Mouse (Mus musculus) heart, embryonic 10.5 days (tissue): ENCODE data around the gene Pask. TPM values are rescaled to one million over a fixed set of nuclear protein-coding genes. Genes with fewer than 3 reads are reported as not detected.

Source experiments
- DNase-seq: peaks from one replicate; pipeline ENCODE4 v3.0.0-alpha.2; 2017; ENCODE audit warnings: low spot score
- H3K27ac ChIP-seq: fragments of 300-500 bp; sonication (generic); 2 replicates; pipeline ENCODE4 v1.5.1; 2016; ENCODE audit warnings: mild to moderate bottlenecking
- H3K27me3 ChIP-seq: fragments of 300-500 bp; sonication (generic); 2 replicates; pipeline ENCODE4 v1.6.1; 2016; ENCODE audit warnings: mild to moderate bottlenecking; ENCODE audit not compliant: poor library complexity, insufficient read depth, severe bottlenecking
- H3K36me3 ChIP-seq: fragments of 300-500 bp; sonication (generic); 2 replicates; pipeline ENCODE4 v1.6.1; 2016; ENCODE audit warnings: mild to moderate bottlenecking, moderate library complexity
- H3K4me1 ChIP-seq: fragments of 300-500 bp; sonication (generic); 2 replicates; pipeline ENCODE4 v1.6.1; 2016; ENCODE audit warnings: mild to moderate bottlenecking
- H3K4me3 ChIP-seq: fragments of 300-500 bp; sonication (generic); 2 replicates; pipeline ENCODE4 v1.5.1; 2016; ENCODE audit warnings: mild to moderate bottlenecking, moderate library complexity
- H3K9me3 ChIP-seq: fragments of 300-500 bp; sonication (generic); 2 replicates; pipeline ENCODE4 v1.6.1; 2016; ENCODE audit warnings: mild to moderate bottlenecking, moderate library complexity
- WGBS: fragments of 180-500 bp; shearing (Covaris S2); methylation state at CpG from one replicate; pipeline ENCODE4 v1.1.7; 2016; 5-methylcytosine and 5-hydroxymethylcytosine counted together
- microRNA-seq: library from miRNA; unstranded; fragments of <30 nt; microRNA quantifications from one replicate; pipeline ENCODE4, GENCODE M21; 2017
- polyA plus RNA-seq: library from polyadenylated mRNA; unstranded; fragments of >200 nt; fragmentation: Nextera tagmentation; extraction: Ambion mirVana; gene quantifications from 2 replicates; pipeline ENCODE4 v1.2.1, GENCODE M21; 2016

The Pask gene
- polyA plus RNA-seq, 1 experiment from 2014 or later, result 15.0 TPM

GRCm38 (mm10) chr1:93271751-93272150, 71.5 kb downstream of the Pask start:
- H3K27me3 ChIP-seq, result no peaks in the 10 kb centered on the region; the same call in 1 of the 2 replicates
- H3K36me3 ChIP-seq, result no peaks in the 10 kb centered on the region
- WGBS, result 71% methylated on average over 6 of the region's 6 CpGs

DNA sequence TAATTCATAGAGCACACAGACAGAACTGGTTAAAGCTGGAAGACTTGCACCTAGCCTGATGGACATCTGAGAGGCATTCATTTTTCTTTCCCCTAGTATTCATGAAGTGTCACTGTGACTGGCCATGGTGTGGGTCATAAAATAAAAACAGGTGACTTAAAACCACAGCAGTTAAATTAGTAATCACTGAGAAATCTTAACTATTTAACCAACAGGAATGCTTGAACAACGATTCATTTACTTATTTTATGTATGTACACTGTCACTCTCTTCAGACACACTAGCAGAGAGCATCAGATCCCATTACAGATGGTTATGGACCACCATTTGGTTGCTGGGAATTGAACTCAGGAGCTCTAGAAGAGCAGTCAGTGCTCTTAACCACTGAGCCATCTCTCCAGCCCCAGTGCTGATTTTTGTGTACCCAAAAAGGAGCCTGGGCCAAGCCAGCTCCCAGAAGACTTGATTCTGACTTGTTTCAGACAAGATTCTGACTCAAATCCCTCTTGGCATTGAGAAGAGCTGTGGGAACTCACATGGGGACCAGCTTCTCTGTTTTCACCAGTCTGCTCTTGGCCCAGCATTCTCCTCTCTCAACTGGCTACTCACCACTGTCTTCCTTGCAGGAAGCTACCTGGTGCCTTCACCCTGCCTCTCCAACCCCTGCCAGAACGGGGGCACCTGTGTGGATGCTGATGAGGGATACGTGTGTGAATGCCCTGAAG, 72.6 kb downstream of the Pask start:
- no peaks in the 10 kb centered on the region for H3K9me3 ChIP-seq
- no peak overlapping the region for H3K4me3 ChIP-seq
- DNase-seq, result no peak
- H3K27ac ChIP-seq, result no peak overlapping the region
- 61% methylated on average over 3 of the region's 3 CpGs for WGBS
- peaks cover 3% of the 10 kb centered on the region; the same call in 1 of the 2 replicates for H3K4me1 ChIP-seq
- H3K36me3 ChIP-seq, result no peaks in the 10 kb centered on the region
- H3K27me3 ChIP-seq, result no peaks in the 10 kb centered on the region; the same call in 1 of the 2 replicates

More at GRCm38 (mm10) chr1:93271751-93272150, 71.5 kb downstream of the Pask start:
- H3K4me1 ChIP-seq, result peaks cover 3% of the 10 kb centered on the region; the same call in 1 of the 2 replicates
- no peak overlapping the region for H3K27ac ChIP-seq
- no peaks in the 10 kb centered on the region for H3K9me3 ChIP-seq
- no peak for DNase-seq
- H3K4me3 ChIP-seq, result no peak overlapping the region

DNA sequence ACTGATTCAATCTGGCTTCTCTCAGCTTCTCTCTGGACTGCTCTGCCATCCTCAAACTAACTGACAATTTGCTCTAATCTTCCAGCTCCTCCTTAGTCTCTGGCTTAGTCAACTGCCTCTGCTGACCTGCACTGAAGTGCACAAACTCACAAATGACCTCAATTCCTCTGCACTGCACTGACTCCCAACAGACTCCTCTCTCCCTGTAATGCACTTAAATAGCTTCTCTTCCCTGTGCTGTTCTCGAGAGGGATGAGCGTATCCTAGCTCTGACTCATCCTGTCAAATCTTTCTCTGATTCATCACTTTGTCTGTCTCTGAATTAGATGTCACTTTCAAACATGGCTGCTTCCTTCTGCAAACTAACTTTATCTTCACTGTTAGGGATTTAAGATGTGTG, 75.0 kb downstream of the Pask start:
- Histone ChIP-seq H3K9me3 (no peaks in the 10 kb centered on the region), H3K4me1 (peaks cover 3% of the 10 kb centered on the region; the same call in 1 of the 2 replicates), H3K4me3 (no peak overlapping the region), H3K27me3 (no peaks in the 10 kb centered on the region; the same call in 1 of the 2 replicates), H3K36me3 (no peaks in the 10 kb centered on the region), H3K27ac (no peak overlapping the region)
- no peak for DNase-seq
- WGBS, result 84% methylated on average over 2 of the region's 2 CpGs

GRCm38 (mm10) chr1:93267207-93267606, 76.1 kb downstream of the Pask start:
- 36% methylated on average over 3 of the region's 3 CpGs for WGBS
- no peak for DNase-seq
- no peaks in the 10 kb centered on the region for H3K36me3 ChIP-seq
- no peaks in the 10 kb centered on the region for H3K9me3 ChIP-seq
- H3K4me1 ChIP-seq, result no peaks in the 10 kb centered on the region
- H3K27me3 ChIP-seq, result no peaks in the 10 kb centered on the region; the same call in 1 of the 2 replicates
- no peak overlapping the region for H3K27ac ChIP-seq
- no peak overlapping the region for H3K4me3 ChIP-seq

Small RNA genes lying within 50 kb of the gene (microRNA-seq; reads per million reads assigned to microRNA genes)
- gene Mir6345 (not detected), gene Mir6901 (not detected), gene Mir6902 (not detected)

Other genes with a start within 250 kb of the Pask start
- gene Kif1a, start 241.5 kb downstream of the Pask start, polyA plus RNA-seq, result 5.1 and 5.4 TPM in 2 replicates
- 0.50 TPM in 1 of 2 replicates, not detected in the other for gene Agxt, start 208.2 kb downstream of the Pask start, polyA plus RNA-seq
- gene 2310007B03Rik, start 182.5 kb downstream of the Pask start, polyA plus RNA-seq, result 0.06 and 0.30 TPM in 2 replicates
- 0.14 and 0.30 TPM in 2 replicates for gene Crocc2, start 174.8 kb downstream of the Pask start, polyA plus RNA-seq
- gene Sned1, start 107.6 kb downstream of the Pask start, polyA plus RNA-seq, result 3.0 and 5.5 TPM in 2 replicates
- 21.7 and 27.9 TPM in 2 replicates for gene Mterf4, start 37.6 kb downstream of the Pask start, polyA plus RNA-seq
- 60.5 and 68.1 TPM in 2 replicates for gene Ppp1r7, start 628 bp downstream of the Pask start, polyA plus RNA-seq
- 1.1 and 1.3 TPM in 2 replicates for gene Ano7, start 30.4 kb upstream of the Pask start, polyA plus RNA-seq
- 141 and 168 TPM in 2 replicates for gene Hdlbp, start 135.3 kb upstream of the Pask start, polyA plus RNA-seq
- gene Farp2, start 168.6 kb upstream of the Pask start, polyA plus RNA-seq, result 4.1 and 4.6 TPM in 2 replicates